Mouse (Mus musculus): ENCODE measurements around the gene Mccc2.
"Not testable (repeated sequence)": the region's sequence is repeated elsewhere in the genome, so short reads cannot be mapped to it uniquely, and the experiment has no call there.

The Mccc2 gene

GRCm38 (mm10) chr13:100014906-100015895 lies at the start of gene Mccc2:
Gene Mccc2 (minus strand): TSS chr13:100015639.
- peak; percentile 87 for DNase-seq (ENCODE audit: low read depth, low spot score)

- no peak for DNase-seq (ENCODE audit: low read depth, low spot score)
These were observed 48.5 kb upstream of the Mccc2 start for GRCm38 (mm10) chr13:100063936-100064335.

- not testable (repeated sequence) for DNase-seq (ENCODE audit: low read depth, low spot score)
These were observed 42.3 kb upstream of the Mccc2 start for GRCm38 (mm10) chr13:100057738-100058137.

GRCm38 (mm10) chr13:100026013-100026412 lies 10.6 kb upstream of the Mccc2 start:
- no peak for DNase-seq (ENCODE audit: low read depth, low spot score)

- no peak for DNase-seq (ENCODE audit: low read depth, low spot score)
These were observed 1.5 kb upstream of the Mccc2 start for GRCm38 (mm10) chr13:100016891-100017290.

GRCm38 (mm10) chr13:100015937-100016336 lies 498 bp upstream of the Mccc2 start:
- no peak for DNase-seq (ENCODE audit: low read depth, low spot score)

- DNase-seq (ENCODE audit: low read depth, low spot score): no peak
These were observed 9.4 kb downstream of the Mccc2 start for GRCm38 (mm10) chr13:100005911-100006496.

GRCm38 (mm10) chr13:100001790-100002196 lies 13.6 kb downstream of the Mccc2 start:
- DNase-seq (ENCODE audit: low read depth, low spot score): peak; percentile 42

GRCm38 (mm10) chr13:99999078-99999477 lies 16.4 kb downstream of the Mccc2 start:
- no peak for DNase-seq (ENCODE audit: low read depth, low spot score)

GRCm38 (mm10) chr13:99998099-99998498 lies 17.3 kb downstream of the Mccc2 start:
- DNase-seq (ENCODE audit: low read depth, low spot score): no peak

GRCm38 (mm10) chr13:99989592-99989991 lies 25.8 kb downstream of the Mccc2 start:
- DNase-seq (ENCODE audit: low read depth, low spot score): no peak

- no peak for DNase-seq (ENCODE audit: low read depth, low spot score)
These were observed 32.1 kb downstream of the Mccc2 start for GRCm38 (mm10) chr13:99983320-99983719.

GRCm38 (mm10) chr13:99979406-99979805 lies 36.0 kb downstream of the Mccc2 start:
- no peak for DNase-seq (ENCODE audit: low read depth, low spot score)

GRCm38 (mm10) chr13:99970089-99970488 lies 45.4 kb downstream of the Mccc2 start:
- DNase-seq (ENCODE audit: low read depth, low spot score): no peak

- DNase-seq (ENCODE audit: low read depth, low spot score): no peak
These were observed 48.3 kb downstream of the Mccc2 start for GRCm38 (mm10) chr13:99967013-99967678.

- DNase-seq (ENCODE audit: low read depth, low spot score): no peak
These were observed 51.6 kb downstream of the Mccc2 start for GRCm38 (mm10) chr13:99963814-99964213.

- DNase-seq (ENCODE audit: low read depth, low spot score): no peak
These were observed 53.8 kb downstream of the Mccc2 start for GRCm38 (mm10) chr13:99961661-99962060.

GRCm38 (mm10) chr13:99955591-99955944 lies 59.9 kb downstream of the Mccc2 start:
- no peak for DNase-seq (ENCODE audit: low read depth, low spot score)

GRCm38 (mm10) chr13:99954902-99955590 lies 60.4 kb downstream of the Mccc2 start:
- DNase-seq (ENCODE audit: low read depth, low spot score): no peak

- DNase-seq (ENCODE audit: low read depth, low spot score): no peak
These were observed 68.0 kb downstream of the Mccc2 start for GRCm38 (mm10) chr13:99947417-99947816.

- DNase-seq (ENCODE audit: low read depth, low spot score): no peak
These were observed 71.9 kb downstream of the Mccc2 start for GRCm38 (mm10) chr13:99943525-99943924.

GRCm38 (mm10) chr13:99940601-99941000 lies 74.8 kb downstream of the Mccc2 start:
- peak; percentile 39 for DNase-seq (ENCODE audit: low read depth, low spot score)
